Mouse (Mus musculus) C2C12 (cell line): ENCODE measurements around the gene Tarbp2. TPM values are rescaled to one million over a fixed set of nuclear protein-coding genes. Genes with fewer than 3 reads are reported as not detected.
A peak's percentile ranks its signal among the peaks of the same experiment; 100 is the strongest.

ENCODE experiments used
- H3K27me3 ChIP-seq: one replicate; pipeline ENCODE4 v1.6.1; 2011; ENCODE audit not compliant: control insufficient read depth, insufficient read depth, insufficient read length
- H3K36me3 ChIP-seq: one replicate; pipeline ENCODE4 v1.6.1; 2011; ENCODE audit not compliant: control insufficient read depth, insufficient read depth
- H3K4me3 ChIP-seq: one replicate; pipeline ENCODE4 v1.5.1; 2011; ENCODE audit warnings: mild to moderate bottlenecking, control low read depth; ENCODE audit not compliant: poor library complexity, insufficient read depth, severe bottlenecking
- H3K79me2 ChIP-seq: one replicate; pipeline ENCODE4 v1.6.1; 2011; ENCODE audit not compliant: control insufficient read depth, insufficient read depth
- H3K79me3 ChIP-seq: one replicate; pipeline ENCODE4 v1.6.1; 2011; ENCODE audit warnings: low read depth, control low read depth
- H3ac ChIP-seq: one replicate; pipeline ENCODE3; 2011; ENCODE audit warnings: low read depth; ENCODE audit not compliant: control insufficient read depth, insufficient read length
- CEBPB ChIP-seq: IDR thresholded peaks from one replicate; pipeline ENCODE4 v1.6.1; 2011; ENCODE audit warnings: low read depth, mild to moderate bottlenecking, control low read depth, moderate library complexity
- CTCF ChIP-seq: IDR thresholded peaks from one replicate; pipeline ENCODE4 v1.5.1; 2011; ENCODE audit not compliant: control insufficient read depth, insufficient read depth, insufficient read length
- FOSL1 ChIP-seq: IDR thresholded peaks from one replicate; pipeline ENCODE4 v1.8.0; 2011; ENCODE audit warnings: mild to moderate bottlenecking, low read length; ENCODE audit not compliant: poor library complexity, insufficient read depth, severe bottlenecking
- MAX ChIP-seq: IDR thresholded peaks from one replicate; pipeline ENCODE4 v1.6.1; 2011; ENCODE audit warnings: mild to moderate bottlenecking, control low read depth
- MYOD1 ChIP-seq: IDR thresholded peaks from one replicate; pipeline ENCODE4 v1.6.1; 2011; ENCODE audit warnings: low read depth; ENCODE audit not compliant: control insufficient read depth, insufficient read length
- MYOG ChIP-seq: IDR thresholded peaks from one replicate; pipeline ENCODE4 v1.6.1; 2011; ENCODE audit not compliant: control insufficient read depth, insufficient read length; ENCODE audit errors: extremely low read depth
- USF1 ChIP-seq: IDR thresholded peaks from one replicate; pipeline ENCODE4 v1.6.1; 2011; ENCODE audit warnings: low read depth, mild to moderate bottlenecking, control low read depth, moderate library complexity
- polyA plus RNA-seq: library from polyadenylated mRNA; unstranded; fragments of >200 nt; fragmentation: generic; extraction: Trizol; gene quantifications from one replicate; pipeline ENCODE4 v1.2.1, GENCODE M21; 2012; ENCODE audit warnings: missing spikeins

Tarbp2 gene
- polyA plus RNA-seq, 1 experiment, result 127 TPM

DNA sequence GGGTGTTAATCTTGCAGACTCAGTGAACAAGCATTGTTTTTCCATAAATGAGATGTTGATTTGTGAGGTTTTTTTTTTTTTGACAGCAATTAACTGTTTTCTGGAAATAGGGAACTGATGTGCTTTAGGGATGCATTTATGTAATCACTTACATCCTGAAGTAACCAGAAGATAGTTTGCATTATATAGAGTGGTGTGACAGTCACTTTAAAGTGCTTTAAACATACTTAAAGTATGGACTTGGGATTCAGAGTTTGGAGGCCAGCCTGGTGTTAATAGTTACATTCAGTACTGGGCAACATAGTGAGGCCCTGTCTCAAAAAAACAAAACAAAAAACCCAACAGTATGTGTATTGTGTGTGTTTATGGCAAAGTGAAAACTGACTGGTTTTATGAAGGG is 46.3 kb upstream of the Tarbp2 start:
- Histone ChIP-seq H3K36me3 (peaks cover 67% of the 10 kb centered on the region), H3K79me3 (peaks cover 58% of the 10 kb centered on the region), H3K79me2 (peaks cover 63% of the 10 kb centered on the region), H3ac (peak overlapping the region; percentile 81), H3K4me3 (peak overlapping the region; percentile 98), H3K27me3 (no peaks in the 10 kb centered on the region)
- no peak for TF ChIP-seq USF1

DNA sequence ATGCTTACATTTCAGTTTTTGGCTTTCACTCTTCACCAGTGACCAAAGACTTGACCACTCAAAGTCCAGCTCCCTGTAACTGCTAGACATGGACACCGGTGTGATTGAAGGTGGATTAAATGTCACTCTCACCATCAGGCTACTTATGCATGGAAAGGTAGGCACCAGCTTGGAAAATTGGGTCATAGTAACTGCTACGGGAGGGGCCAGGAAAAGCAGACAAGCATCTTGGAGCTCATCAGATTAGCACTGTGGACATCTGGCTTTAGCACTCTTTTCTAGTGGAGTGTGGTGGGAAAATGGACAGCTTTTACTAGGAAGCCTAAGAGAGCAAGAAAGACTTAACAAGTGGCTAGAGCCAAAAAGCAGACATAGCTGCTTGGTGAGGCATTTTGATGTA is 44.7 kb upstream of the Tarbp2 start:
- TF ChIP-seq CTCF (no peak), MAX (no peak), FOSL1 (no peak), USF1 (no peak), MYOG (no peak), CEBPB (no peak), MYOD1 (no peak)
- H3ac ChIP-seq, result no peak overlapping the region
- H3K36me3 ChIP-seq, result peaks cover 78% of the 10 kb centered on the region
- H3K79me2 ChIP-seq, result peaks cover 78% of the 10 kb centered on the region
- H3K79me3 ChIP-seq, result peaks cover 69% of the 10 kb centered on the region
- no peak overlapping the region for H3K4me3 ChIP-seq
- no peaks in the 10 kb centered on the region for H3K27me3 ChIP-seq

DNA sequence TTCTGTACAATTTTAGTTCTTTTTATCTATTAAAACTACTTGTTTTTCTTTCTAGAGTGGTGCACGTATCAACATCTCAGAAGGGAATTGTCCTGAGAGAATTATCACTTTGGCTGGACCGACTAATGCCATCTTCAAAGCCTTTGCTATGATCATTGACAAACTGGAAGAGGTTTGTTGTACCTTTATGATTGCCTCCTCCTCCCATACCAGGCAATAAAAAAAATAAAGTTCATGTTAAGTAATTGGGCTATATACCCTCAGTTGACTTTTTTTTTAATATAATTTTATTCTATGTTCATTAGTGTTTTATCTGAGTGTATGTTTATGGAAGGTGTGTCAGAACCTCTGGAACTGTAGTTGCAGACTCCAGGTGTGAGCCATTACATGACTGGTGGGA is 43.5 kb upstream of the Tarbp2 start:
- peaks cover 91% of the 10 kb centered on the region for H3K79me2 ChIP-seq
- peaks cover 79% of the 10 kb centered on the region for H3K36me3 ChIP-seq
- TF ChIP-seq CEBPB (no peak), USF1 (no peak), CTCF (no peak), MYOG (no peak), MYOD1 (no peak), MAX (no peak), FOSL1 (no peak)
- H3K79me3 ChIP-seq, result peaks cover 78% of the 10 kb centered on the region
- no peaks in the 10 kb centered on the region for H3K27me3 ChIP-seq
- no peak overlapping the region for H3ac ChIP-seq
- no peak overlapping the region for H3K4me3 ChIP-seq

DNA sequence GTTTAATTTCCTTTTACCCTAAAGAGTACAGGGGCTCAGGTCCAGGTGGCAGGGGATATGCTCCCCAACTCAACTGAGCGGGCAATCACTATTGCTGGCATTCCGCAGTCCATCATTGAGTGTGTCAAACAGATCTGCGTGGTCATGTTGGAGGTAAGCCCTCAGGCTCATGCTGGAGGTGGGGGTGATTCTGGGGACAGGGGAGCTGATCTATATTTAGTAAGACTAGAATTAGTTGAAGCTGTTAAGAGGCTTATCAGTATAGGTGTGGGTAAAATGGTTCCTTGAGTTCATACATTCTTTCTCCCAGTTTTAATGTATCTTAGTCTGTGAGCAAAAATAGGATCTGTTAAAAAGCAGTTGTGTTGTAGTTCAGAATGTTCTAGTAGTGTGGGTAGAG is 34.9 kb upstream of the Tarbp2 start:
- Histone ChIP-seq H3K27me3 (no peaks in the 10 kb centered on the region), H3K4me3 (no peak overlapping the region), H3K79me2 (peaks cover 99% of the 10 kb centered on the region), H3K79me3 (peaks cover 69% of the 10 kb centered on the region), H3K36me3 (peaks cover 97% of the 10 kb centered on the region), H3ac (no peak overlapping the region)
- no peak for TF ChIP-seq MYOD1
- no peak for TF ChIP-seq MAX
- no peak for TF ChIP-seq USF1
- TF ChIP-seq CTCF, result no peak
- TF ChIP-seq MYOG, result no peak
- TF ChIP-seq CEBPB, result no peak
- TF ChIP-seq FOSL1, result no peak

DNA sequence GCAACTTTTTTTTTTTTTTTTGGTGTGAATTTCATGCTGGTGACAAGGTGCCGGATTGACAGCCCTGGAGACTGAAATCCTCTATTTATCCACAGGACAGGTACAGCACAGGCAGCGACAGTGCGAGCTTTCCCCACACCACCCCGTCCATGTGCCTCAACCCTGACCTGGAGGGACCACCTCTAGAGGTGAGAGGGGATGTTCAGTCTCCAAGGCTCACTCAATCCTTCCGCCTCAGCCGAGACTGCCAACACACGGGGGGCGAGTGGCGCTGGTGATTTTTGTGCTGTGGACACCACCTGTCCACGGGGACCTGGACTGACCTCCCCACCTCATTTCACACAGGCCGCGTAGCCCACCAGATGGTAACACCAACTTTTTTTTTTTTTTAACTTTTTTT is 32.1 kb upstream of the Tarbp2 start:
- Histone ChIP-seq H3ac (no peak overlapping the region), H3K36me3 (peaks cover 99% of the 10 kb centered on the region), H3K4me3 (no peak overlapping the region), H3K79me2 (peaks cover 99% of the 10 kb centered on the region), H3K79me3 (peaks cover 67% of the 10 kb centered on the region), H3K27me3 (no peaks in the 10 kb centered on the region)
- TF ChIP-seq CTCF (no peak), MYOD1 (no peak), FOSL1 (no peak), USF1 (no peak), CEBPB (no peak), MAX (no peak), MYOG (no peak)

DNA sequence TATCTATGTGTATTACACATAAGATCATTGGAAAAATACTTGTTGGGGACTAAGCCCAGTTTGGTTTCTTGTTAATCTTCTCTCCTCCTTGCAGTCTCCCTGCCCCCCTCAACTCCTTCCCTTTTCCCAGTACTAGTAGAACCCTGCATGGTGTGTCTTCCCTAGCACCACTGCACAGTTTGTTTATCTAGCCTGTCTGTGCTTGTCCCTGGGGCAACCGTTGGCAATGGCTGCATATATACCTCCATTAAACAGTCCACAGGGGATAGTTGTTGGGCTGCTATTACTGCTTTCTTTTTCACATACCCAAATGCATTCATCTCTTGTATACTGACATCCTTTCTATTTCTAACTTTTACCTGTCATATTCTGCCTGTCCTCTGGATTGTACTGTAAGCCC is 30.3 kb upstream of the Tarbp2 start:
- Histone ChIP-seq H3K27me3 (no peaks in the 10 kb centered on the region), H3ac (no peak overlapping the region), H3K79me2 (peaks cover 99% of the 10 kb centered on the region), H3K36me3 (peaks cover 100% of the 10 kb centered on the region), H3K4me3 (no peak overlapping the region), H3K79me3 (peaks cover 63% of the 10 kb centered on the region)
- TF ChIP-seq MYOG (no peak), CTCF (no peak), MAX (no peak), CEBPB (no peak), USF1 (no peak), FOSL1 (no peak), MYOD1 (no peak)
